Mouse (Mus musculus) WW6 (cell line): ENCODE measurements around the gene Mok.
"Not testable (repeated sequence)": the region's sequence is repeated elsewhere in the genome, so short reads cannot be mapped to it uniquely, and the experiment has no call there.

ENCODE experiments used
- DNase-seq: peaks from one replicate; pipeline ENCODE4 v3.0.0-alpha.2; 2013; ENCODE audit warnings: low read depth, low spot score

Gene Mok

GRCm38 (mm10) chr12:110840348-110841198 lies at the start of gene Mok:
Gene Mok, minus strand, starts transcription at chr12:110840939.
- peak; percentile 85 for DNase-seq

DNA sequence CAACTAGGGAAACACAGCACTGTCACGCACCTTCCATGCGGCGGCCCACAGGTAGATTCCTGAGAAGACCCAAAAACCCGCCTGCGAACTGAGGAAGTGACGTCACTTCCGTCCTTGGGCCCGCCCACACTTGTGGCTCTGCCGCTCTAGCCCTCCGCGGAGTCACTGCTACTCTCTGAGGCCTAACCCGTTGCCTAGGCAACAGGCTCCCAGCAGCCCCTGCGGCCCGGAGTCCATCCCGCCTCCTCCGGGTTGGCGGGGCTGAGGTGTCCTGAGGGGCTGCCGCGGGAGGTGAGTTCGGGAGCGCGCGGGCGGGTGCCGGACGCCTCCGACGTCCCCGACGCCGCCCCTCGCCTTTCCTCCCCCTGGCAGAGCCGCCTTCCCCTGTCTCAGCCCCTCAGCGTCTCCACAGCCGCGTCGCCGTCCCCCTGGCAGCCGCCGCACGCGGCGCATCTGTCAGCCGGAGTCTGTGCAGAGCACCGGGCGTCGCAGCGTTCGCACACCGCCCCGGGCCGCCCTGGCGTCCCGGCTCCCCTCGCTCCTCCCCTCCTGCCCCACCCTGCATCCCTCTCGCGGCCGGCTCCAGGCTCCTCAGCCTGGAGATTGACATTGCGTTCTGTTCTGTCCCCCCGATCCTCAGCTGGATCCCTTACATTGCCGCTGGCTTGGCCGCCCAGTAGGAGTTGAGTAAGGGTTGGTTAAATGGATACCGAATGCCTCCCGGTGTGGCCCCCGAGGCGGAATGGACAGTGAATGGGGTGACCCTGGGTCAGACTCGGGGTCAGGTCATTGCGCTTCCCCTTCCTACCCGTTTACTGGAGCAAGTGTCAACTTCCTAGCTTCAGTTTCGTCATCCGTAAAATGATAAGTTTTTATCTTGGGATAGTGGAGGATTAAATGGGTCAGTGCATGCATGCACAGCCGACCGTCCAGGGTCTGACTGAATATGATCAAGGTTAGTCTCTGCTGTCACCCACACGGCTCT lies 48.6 kb upstream of the Mok start, which contains the start of the genes Cinp and Tecpr2:
Gene Cinp (minus strand): TSS at position 110 of the 985 bp plus-strand sequence.
Gene Tecpr2 (plus strand): TSS at position 229 of the 985 bp plus-strand sequence.
- peak; percentile 96 for DNase-seq

DNA sequence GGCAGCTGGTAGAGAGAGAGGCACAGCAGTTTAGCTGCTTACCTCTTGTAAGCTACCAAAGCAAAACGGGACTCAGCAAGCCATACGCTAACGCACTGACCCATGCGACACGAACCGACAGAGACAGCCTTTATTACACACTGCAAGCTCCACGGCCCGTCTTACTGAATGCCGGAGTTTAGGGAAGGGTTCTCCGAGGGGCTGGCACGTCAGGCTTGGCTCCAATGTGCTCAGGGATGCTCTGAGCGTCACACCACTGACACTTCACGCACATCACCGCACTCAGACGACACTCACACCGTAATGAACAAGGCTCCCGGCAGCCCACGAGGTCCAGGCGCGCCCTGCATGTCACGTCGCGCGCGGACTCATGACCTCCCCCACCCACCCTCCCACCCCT lies 47.9 kb upstream of the Mok start:
- no peak for DNase-seq

- no peak for DNase-seq
Measured at GRCm38 (mm10) chr12:110888106-110888505, 47.4 kb upstream of the Mok start.

DNA sequence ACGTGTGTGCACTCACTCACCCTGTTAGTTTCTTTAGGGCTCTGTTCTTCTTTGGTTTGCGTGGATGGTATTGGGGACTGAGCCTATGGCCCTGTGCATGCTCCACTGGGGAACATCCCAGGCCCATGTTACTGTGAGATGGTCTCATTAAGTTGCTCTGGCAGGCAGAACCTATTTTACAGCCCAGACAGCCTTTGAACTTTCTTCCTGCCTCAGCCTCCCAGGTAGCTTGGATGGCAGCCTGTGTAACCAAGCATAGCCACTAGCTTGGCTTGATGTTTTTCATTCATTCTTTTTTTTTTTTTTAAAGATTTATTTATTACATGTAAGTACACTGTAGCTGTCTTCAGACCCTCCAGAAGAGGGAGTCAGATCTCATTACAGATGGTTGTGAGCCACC lies 44.5 kb upstream of the Mok start:
- no peak for DNase-seq

- peak; percentile 73 for DNase-seq
Measured at GRCm38 (mm10) chr12:110882291-110882690, 41.6 kb upstream of the Mok start.

DNA sequence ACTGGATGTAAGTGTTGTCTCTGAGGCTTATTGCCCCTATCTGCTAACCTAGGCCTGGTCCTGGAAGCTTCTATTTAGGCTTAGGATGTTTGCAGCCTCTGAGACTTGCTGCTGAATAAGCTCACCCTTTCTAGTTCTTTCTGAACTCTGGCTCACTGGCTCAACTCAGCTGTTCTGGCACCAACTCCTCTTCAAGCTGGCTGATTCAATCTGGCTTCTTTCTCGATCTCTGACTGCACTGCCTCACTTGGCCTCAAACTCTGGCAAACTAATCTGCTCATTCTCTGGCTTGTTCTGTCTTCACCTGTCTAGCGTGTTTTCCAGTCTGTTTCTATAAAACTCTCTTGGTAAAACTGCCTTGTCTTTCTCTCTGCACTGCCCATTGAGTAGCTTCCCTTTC lies 34.6 kb upstream of the Mok start:
- DNase-seq, result no peak

DNA sequence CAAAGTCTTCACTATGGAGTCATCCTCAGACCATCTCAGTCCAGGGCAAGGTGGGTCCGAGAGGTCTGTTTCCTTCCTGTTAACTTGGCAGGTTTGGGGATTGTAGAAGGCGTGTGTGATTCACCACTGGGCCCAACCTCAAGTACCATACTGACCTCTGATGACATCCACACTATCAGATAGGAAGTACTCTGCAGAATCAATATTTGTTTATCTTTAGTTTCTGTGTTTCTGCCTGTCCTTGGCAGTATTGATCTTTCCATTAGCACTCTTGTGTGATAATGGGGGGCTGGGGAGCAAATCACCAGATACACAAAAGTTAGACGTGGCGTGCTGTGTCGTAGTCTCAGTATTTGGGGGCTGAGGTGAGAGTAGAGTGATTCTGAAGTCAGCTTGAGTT lies 30.5 kb upstream of the Mok start:
- no peak for DNase-seq

GRCm38 (mm10) chr12:110870107-110870506 lies 29.4 kb upstream of the Mok start:
- DNase-seq, result no peak

DNA sequence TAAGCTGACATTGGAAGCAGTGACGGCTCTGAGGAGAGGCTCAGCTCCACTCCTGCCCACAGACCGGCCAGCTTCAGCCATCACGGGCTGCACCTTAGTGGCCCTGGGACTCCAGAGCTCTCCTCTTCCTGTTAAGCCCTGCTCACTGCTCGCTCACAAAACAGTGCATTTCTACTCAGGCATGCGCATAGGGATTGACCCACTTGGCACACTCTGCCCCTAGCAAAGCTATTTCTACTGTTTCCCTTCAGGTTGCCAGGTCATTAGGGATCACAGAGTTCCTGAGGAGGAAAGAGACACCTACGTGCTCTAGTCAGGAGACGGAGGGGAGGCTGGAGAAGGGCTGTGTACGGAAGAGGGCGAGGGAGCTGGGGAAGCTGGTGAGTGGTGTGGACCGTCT lies 25.2 kb upstream of the Mok start:
- no peak for DNase-seq

DNA sequence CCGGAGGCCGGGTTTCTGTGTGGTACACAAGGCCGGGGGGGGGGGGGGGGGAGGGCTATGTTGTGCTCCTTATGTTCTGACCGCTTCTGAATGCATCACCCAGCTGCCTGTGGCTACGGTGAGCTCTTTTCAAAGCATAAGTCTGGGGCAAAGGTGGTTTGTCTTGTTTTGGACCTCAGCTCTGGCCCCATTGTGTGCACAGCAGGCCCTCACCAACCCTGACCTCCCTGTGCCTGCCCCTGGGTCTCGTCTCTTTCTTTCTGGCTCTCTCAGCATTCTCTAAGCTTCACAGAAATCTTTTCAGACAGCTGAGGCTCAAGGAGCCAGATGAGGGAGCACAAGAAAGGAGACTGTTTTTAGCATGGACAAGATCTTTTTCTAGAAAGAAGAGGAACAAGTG lies 24.8 kb upstream of the Mok start:
- DNase-seq, result no peak

DNA sequence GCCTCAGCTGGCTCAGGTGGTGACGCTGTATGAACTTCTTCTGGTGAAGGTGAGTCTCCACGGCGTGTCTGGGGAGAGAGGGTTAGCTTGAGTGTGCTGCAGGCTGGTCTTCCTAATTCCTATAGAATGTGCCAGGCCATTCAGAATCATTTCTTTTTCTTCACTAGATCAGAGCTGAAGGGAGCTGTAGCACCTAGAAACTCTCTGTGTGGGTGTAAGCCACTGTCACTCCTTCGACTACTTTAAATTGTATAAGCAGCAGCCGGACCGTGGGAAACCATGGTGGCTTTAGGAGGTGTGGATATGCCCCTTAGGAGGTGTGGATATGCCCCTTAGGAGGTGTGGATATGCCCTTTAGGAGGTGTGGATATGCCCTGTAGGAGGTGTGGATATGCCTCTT lies 23.3 kb upstream of the Mok start:
- DNase-seq, result no peak

GRCm38 (mm10) chr12:110861256-110861655 lies 20.5 kb upstream of the Mok start:
- DNase-seq, result no peak

DNA sequence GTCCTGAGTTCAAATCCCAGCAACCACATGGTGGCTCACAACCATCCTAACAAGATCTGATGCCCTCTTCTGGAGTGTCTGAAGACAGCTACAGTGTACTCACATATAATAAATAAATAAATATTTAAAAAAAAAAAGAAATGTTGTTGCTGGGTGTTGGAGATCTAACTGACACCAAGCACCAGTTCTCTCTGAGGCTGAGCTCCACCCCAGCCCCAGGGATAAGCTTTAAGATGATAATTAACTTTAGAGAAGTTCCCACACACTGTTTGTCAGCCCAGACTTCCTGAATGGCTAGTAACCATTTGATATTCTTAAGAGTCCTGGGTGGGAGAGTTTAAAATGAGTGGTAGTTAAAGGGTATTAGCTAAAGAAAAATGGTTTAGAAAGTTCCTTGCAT lies 19.6 kb upstream of the Mok start:
- no peak for DNase-seq

DNA sequence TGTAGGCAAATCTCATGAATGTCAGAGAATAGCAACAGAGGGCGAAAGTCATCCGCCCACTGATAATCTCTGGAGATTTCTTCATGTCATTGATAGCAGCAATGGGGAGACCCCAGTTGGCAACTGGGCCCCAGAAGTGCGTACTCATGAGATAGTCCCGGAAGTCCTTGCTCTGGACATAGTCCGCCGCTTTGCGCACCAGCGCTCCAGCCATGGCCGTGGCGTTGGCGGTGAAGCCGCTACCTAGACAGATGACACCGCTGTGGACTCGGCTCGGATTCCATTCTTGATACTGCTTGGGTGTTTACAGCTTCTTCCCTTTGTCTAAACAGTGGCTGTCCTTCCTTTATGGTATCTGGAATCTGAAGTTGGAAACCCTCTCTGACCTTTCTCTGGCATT lies 17.9 kb upstream of the Mok start:
- not testable (repeated sequence) for DNase-seq

GRCm38 (mm10) chr12:110857196-110857595 lies 16.5 kb upstream of the Mok start:
- no peak for DNase-seq

DNA sequence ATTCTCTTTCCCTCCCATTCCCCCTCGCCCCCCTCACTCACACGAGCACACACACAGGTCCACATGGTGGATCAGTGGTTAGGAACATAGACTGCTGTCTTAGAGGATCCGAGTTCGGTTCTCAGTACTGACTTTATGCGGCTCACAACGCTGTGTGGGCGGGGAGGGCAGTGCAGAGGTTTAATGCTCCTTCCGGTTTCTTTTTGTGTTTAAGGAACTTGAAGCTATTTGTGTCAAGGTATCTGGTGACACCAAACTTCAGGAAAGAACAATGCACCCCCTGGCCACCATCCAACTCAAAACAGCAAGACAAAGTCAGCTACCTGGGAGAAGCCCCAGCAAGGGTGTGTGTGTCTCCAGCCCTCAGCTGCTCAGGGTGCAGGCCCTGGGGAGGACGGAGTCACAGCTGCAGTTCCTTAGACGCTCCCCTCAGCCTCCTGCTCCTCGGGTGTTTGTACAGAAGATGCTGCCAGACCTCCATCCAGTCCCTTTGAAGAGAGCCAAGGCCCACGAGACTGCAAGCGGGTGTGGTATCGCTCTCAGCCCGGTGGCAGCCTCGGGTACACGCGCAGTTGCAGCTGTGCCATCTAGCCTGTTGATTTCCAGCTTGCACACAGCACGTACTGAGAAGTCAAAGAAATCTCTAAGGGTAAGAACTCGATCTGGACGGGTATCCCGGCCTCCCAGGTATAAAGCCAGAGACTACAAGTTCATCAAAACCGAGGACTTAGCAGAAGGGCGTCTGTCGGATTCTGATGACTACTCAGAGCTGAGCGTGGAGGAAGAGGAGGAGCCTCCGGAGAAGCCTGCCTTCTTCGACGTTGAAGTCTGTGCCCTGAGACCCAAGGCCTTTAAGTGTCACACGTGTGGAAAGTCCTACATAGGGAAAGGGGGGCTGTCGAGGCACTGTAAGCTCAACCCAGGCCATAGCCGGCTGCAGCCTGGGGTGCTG lies 14.3 kb upstream of the Mok start:
- DNase-seq, result no peak

DNA sequence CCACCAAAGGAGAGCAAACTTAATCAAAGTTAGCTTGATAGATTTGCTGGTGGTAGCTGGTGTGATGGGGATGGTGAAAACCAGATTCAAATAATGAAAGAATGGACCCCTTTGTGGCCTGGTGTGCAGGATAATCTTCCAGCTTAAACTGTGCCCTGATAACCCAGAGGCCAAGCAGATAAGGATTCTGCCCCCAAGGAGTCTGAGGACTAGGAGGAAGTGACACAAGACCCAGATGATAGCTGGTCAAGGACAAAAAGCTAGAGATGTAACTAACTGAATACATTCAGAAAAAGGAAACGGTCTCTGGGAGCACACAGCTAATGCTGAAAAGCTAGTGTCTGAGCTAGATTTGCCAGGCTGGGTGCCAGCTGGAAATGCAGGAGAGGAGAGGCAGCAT lies 11.2 kb upstream of the Mok start:
- no peak for DNase-seq

- DNase-seq, result no peak
Measured at GRCm38 (mm10) chr12:110851414-110851813, 10.7 kb upstream of the Mok start.

DNA sequence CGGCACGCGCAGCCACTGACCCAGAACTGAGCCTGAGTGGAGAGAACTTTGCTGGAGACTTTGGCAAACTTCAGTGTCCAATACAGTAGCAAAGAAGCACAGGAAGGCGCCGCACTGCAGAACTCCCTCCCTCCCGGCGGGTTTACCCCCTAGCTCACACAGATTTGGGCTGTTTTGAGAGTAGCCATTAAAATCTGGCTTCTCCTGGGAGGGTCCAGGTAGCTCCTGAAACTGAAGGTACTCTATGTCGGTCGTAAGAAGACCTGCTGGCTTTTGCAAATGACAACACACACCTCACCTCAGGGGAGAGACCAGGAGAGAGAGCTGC lies 10.2 kb upstream of the Mok start:
- no peak for DNase-seq
